Mouse (Mus musculus) limb, embryonic 14.5 days (tissue): ENCODE measurements at regions not wholly inside any gene's neighbourhood (a gene's known extent, or its start where the extent isn't known, plus 50 kb on each side); places are given as distances from the start of the nearest gene placed in this dataset.

Experiments
- ATAC-seq: fragments of 200-750 bp; cut with Nextera tagmentation; 2 replicates; pipeline ENCODE4 v1.8.0; 2017; ENCODE audit warnings: low read depth, moderate number of reproducible peaks, moderate TSS enrichment; ENCODE audit not compliant: low FRiP score
- DNase-seq: peaks from one replicate; pipeline ENCODE4 v3.0.0-alpha.2; 2015; ENCODE audit warnings: low spot score
- H3K27ac ChIP-seq: fragments of 300-500 bp; sonication (generic); replicated peaks from 2 replicates; pipeline ENCODE4 v1.5.1; 2014; ENCODE audit warnings: low read depth, mild to moderate bottlenecking, low read length, moderate library complexity, mixed read lengths
- H3K27me3 ChIP-seq: fragments of 300-500 bp; sonication (generic); 2 replicates; pipeline ENCODE4 v1.6.1; 2014; ENCODE audit warnings: low read length, mixed read lengths; ENCODE audit not compliant: control insufficient read depth, insufficient read depth
- H3K36me3 ChIP-seq: fragments of 300-500 bp; sonication (generic); 2 replicates; pipeline ENCODE4 v1.6.1; 2014; ENCODE audit warnings: mild to moderate bottlenecking, low read length, moderate library complexity, mixed read lengths; ENCODE audit not compliant: control insufficient read depth, insufficient read depth
- H3K4me1 ChIP-seq: fragments of 300-500 bp; sonication (generic); 2 replicates; pipeline ENCODE4 v1.6.1; 2014; ENCODE audit warnings: antibody characterized with exemption, low read length, mixed read lengths; ENCODE audit not compliant: control insufficient read depth, insufficient read depth
- H3K4me2 ChIP-seq: fragments of 300-500 bp; sonication (generic); replicated peaks from 2 replicates; pipeline ENCODE4 v1.6.1; 2014; ENCODE audit warnings: low read depth, mild to moderate bottlenecking, low read length, moderate library complexity; ENCODE audit not compliant: severe bottlenecking
- H3K4me3 ChIP-seq: fragments of 300-500 bp; sonication (generic); replicated peaks from 2 replicates; pipeline ENCODE4 v1.5.1; 2014; ENCODE audit warnings: low read length
- H3K9ac ChIP-seq: fragments of 300-500 bp; sonication (generic); 2 replicates; pipeline ENCODE4 v1.6.1; 2014; ENCODE audit warnings: mild to moderate bottlenecking, low read depth, low read length, moderate library complexity; ENCODE audit not compliant: severe bottlenecking
- H3K9me3 ChIP-seq: fragments of 300-500 bp; sonication (generic); 2 replicates; pipeline ENCODE4 v1.6.1; 2016; ENCODE audit warnings: low read length; ENCODE audit not compliant: control insufficient read depth
- POLR2A ChIP-seq: fragments of 200-500 bp; IDR thresholded peaks from 2 replicates; pipeline ENCODE4 v1.8.0; 2012; ENCODE audit warnings: inconsistent platforms, mild to moderate bottlenecking, moderate library complexity, borderline replicate concordance; ENCODE audit not compliant: insufficient read depth, insufficient read length; ENCODE audit errors: extremely low read depth
- WGBS: fragments of 180-500 bp; shearing (Covaris S2); extraction: QIAGEN DNeasy Blood & Tissue Kit; methylation state at CpG from one replicate; pipeline ENCODE4 v1.1.7; 2014; 5-methylcytosine and 5-hydroxymethylcytosine counted together

DNA sequence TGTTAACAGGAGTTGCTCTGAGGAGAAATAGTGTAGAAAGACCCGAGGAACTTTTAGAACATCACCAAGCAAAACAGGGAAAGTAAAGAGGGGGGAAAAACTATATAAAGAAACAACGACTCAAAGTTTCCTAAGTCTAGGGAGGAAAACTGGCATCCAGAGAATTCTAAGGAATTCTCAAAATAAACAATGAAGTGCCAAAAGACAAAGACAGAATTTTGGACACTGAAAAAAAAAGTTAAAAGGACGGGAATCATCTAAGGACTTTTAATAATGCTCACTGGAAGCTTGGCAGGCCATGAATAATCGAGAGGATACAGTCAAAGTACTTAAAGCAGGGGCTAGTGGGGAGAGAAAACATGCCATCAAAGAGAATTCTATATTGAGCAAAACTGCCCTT, 170.8 kb upstream of the Arg1 start:
- WGBS: 57% methylated on average over 4 of the region's 4 CpGs

GRCm38 (mm10) chr10:25089705-25090386, 162.6 kb upstream of the Arg1 start:
- TF ChIP-seq POLR2A: no peak
- Histone ChIP-seq H3K9me3 (no peaks in the 10 kb centered on the region), H3K4me2 (no peak overlapping the region), H3K27ac (no peak overlapping the region), H3K27me3 (no peaks in the 10 kb centered on the region), H3K9ac (no peak overlapping the region), H3K4me3 (no peak overlapping the region), H3K4me1 (no peaks in the 10 kb centered on the region), H3K36me3 (no peaks in the 10 kb centered on the region)
- ATAC-seq (no peak), DNase-seq (no peak)
- WGBS: 81% methylated on average over 4 of the region's 4 CpGs

More for the DNA sequence above, 170.8 kb upstream of the Arg1 start:
- no peak for DNase-seq
- ATAC-seq: no peak
- H3K4me1 ChIP-seq: no peaks in the 10 kb centered on the region
- no peaks in the 10 kb centered on the region for H3K27me3 ChIP-seq
- H3K4me2 ChIP-seq: no peak overlapping the region
- H3K36me3 ChIP-seq: no peaks in the 10 kb centered on the region
- no peak overlapping the region for H3K27ac ChIP-seq
- no peak overlapping the region for H3K9ac ChIP-seq
- no peak for TF ChIP-seq POLR2A
- no peak overlapping the region for H3K4me3 ChIP-seq
- H3K9me3 ChIP-seq: no peaks in the 10 kb centered on the region

- no peak overlapping the region for H3K4me2 ChIP-seq
- H3K4me3 ChIP-seq: no peak overlapping the region
- peaks cover 3% of the 10 kb centered on the region for H3K4me1 ChIP-seq
- 95% methylated on average over 17 of the region's 17 CpGs for WGBS
- DNase-seq (no peak), ATAC-seq (no peak)
- no peak for TF ChIP-seq POLR2A
- no peak overlapping the region for H3K27ac ChIP-seq
- H3K27me3 ChIP-seq: no peaks in the 10 kb centered on the region
- H3K9ac ChIP-seq: no peak overlapping the region
- H3K9me3 ChIP-seq: no peaks in the 10 kb centered on the region
- H3K36me3 ChIP-seq: no peaks in the 10 kb centered on the region
These were observed 159.5 kb upstream of the Arg1 start for GRCm38 (mm10) chr10:25086745-25087144.

DNA sequence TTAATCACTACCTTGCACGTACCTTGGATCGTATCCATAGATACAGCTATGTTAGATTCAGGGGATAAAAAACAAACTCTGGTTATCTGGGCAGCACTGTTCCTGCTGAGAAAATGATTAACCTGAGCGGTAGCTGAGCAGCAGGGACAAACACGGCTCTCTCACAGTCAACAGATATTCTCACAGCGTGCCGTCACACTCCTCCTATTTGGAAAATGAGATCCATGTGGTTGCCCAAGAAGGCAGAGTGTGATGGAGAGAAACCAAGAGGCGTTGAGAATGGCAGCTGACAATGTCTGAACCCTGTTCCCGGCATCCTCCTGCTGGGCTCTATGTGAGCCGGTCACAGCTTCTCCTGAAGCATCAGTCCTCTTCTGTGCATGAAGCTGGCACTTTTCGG, 155.6 kb upstream of the Arg1 start:
- H3K4me3 ChIP-seq: no peak overlapping the region
- 37% methylated on average over 10 of the region's 10 CpGs for WGBS
- TF ChIP-seq POLR2A: no peak
- H3K4me2 ChIP-seq: no peak overlapping the region; the same call in 1 of the 2 replicates
- H3K27ac ChIP-seq: no peak overlapping the region; the same call in 1 of the 2 replicates
- no peaks in the 10 kb centered on the region for H3K9me3 ChIP-seq
- no peak overlapping the region for H3K9ac ChIP-seq
- H3K27me3 ChIP-seq: no peaks in the 10 kb centered on the region
- no peaks in the 10 kb centered on the region for H3K36me3 ChIP-seq
- DNase-seq (no peak), ATAC-seq (no peak; the same call in 1 of the 2 replicates)
- H3K4me1 ChIP-seq: peaks cover 3% of the 10 kb centered on the region

GRCm38 (mm10) chr10:25072617-25073016, 145.3 kb upstream of the Arg1 start:
- ATAC-seq (no peak), DNase-seq (no peak)
- Histone ChIP-seq H3K9ac (no peak overlapping the region), H3K9me3 (no peaks in the 10 kb centered on the region), H3K36me3 (no peaks in the 10 kb centered on the region), H3K27ac (no peak overlapping the region), H3K27me3 (no peaks in the 10 kb centered on the region), H3K4me1 (no peaks in the 10 kb centered on the region), H3K4me2 (no peak overlapping the region), H3K4me3 (no peak overlapping the region)
- 60% methylated on average over 2 of the region's 2 CpGs for WGBS
- no peak for TF ChIP-seq POLR2A
